Mouse (Mus musculus) limb, embryonic 15.5 days (tissue): ENCODE results near the gene Commd2. TPM values are rescaled to one million over a fixed set of nuclear protein-coding genes. Genes with fewer than 3 reads are reported as not detected.

Source experiments
- ATAC-seq: fragments of 200-750 bp; cut with Nextera tagmentation; 2 replicates; pipeline ENCODE4 v1.8.0; 2017; ENCODE audit warnings: low read depth, moderate TSS enrichment; ENCODE audit not compliant: insufficient number of reproducible peaks, low FRiP score, low TSS enrichment
- H3K27ac ChIP-seq: fragments of 300-500 bp; sonication (generic); 2 replicates; pipeline ENCODE4 v1.5.1; 2015; ENCODE audit warnings: moderate library complexity, mild to moderate bottlenecking, inconsistent platforms
- H3K27me3 ChIP-seq: fragments of 300-500 bp; sonication (generic); 2 replicates; pipeline ENCODE4 v1.6.1; 2015; ENCODE audit warnings: inconsistent platforms
- H3K36me3 ChIP-seq: fragments of 300-500 bp; sonication (generic); 2 replicates; pipeline ENCODE4 v1.6.1; 2015; ENCODE audit warnings: inconsistent platforms
- H3K4me1 ChIP-seq: fragments of 300-500 bp; sonication (generic); 2 replicates; pipeline ENCODE4 v1.6.1; 2015; ENCODE audit warnings: inconsistent platforms
- H3K4me2 ChIP-seq: fragments of 300-500 bp; sonication (generic); 2 replicates; pipeline ENCODE4 v1.6.1; 2015; ENCODE audit warnings: mild to moderate bottlenecking, inconsistent platforms
- H3K4me3 ChIP-seq: fragments of 300-500 bp; sonication (generic); 2 replicates; pipeline ENCODE4 v1.5.1; 2015; ENCODE audit warnings: mild to moderate bottlenecking, inconsistent platforms
- H3K9ac ChIP-seq: fragments of 300-500 bp; sonication (generic); 2 replicates; pipeline ENCODE4 v1.6.1; 2015; ENCODE audit warnings: inconsistent platforms
- H3K9me3 ChIP-seq: fragments of 300-500 bp; sonication (generic); 2 replicates; pipeline ENCODE4 v1.6.1; 2016; ENCODE audit warnings: inconsistent platforms
- WGBS: fragments of 180-500 bp; shearing (Covaris S2); methylation state at CpG from one replicate; pipeline ENCODE4 v1.1.7; 2015; 5-methylcytosine and 5-hydroxymethylcytosine counted together
- polyA plus RNA-seq: library from polyadenylated mRNA; unstranded; fragments of >200 nt; fragmentation: Nextera tagmentation; extraction: Ambion mirVana; gene quantifications from 2 replicates; pipeline ENCODE4 v1.2.1, GENCODE M21; 2015

The Commd2 gene
- 65.2 and 70.6 TPM in 2 replicates for polyA plus RNA-seq

- peak within 1 kb of the TSS; percentile 76 for H3K4me3 ChIP-seq
- H3K36me3 ChIP-seq, result peaks cover 9% of the 10 kb centered on the region
- H3K9ac ChIP-seq, result peak within 1 kb of the TSS; percentile 52
- ATAC-seq, result peak; percentile 87
- H3K9me3 ChIP-seq, result no peaks in the 10 kb centered on the region
- H3K4me2 ChIP-seq, result peak within 1 kb of the TSS; percentile 67
- H3K27me3 ChIP-seq, result no peaks in the 10 kb centered on the region
- peak within 1 kb of the TSS; percentile 85 for H3K27ac ChIP-seq
- no peaks in the 10 kb centered on the region for H3K4me1 ChIP-seq
- WGBS, result under 1% methylated on average over 42 of the region's 42 CpGs
Observed at GRCm38 (mm10) chr3:57651231-57651864, at the start of gene Commd2. TSS of gene Commd2 (minus strand) at chr3:57651715.

GRCm38 (mm10) chr3:57696779-57697178 lies 45.3 kb upstream of the Commd2 start:
- 93% methylated on average over 9 of the region's 9 CpGs for WGBS
- ATAC-seq, result no peak

GRCm38 (mm10) chr3:57696249-57696648 lies 44.7 kb upstream of the Commd2 start:
- no peak overlapping the region for H3K4me3 ChIP-seq
- no peaks in the 10 kb centered on the region for H3K4me1 ChIP-seq
- no peak overlapping the region for H3K9ac ChIP-seq
- no peak overlapping the region for H3K4me2 ChIP-seq
- no peaks in the 10 kb centered on the region for H3K36me3 ChIP-seq
- H3K27me3 ChIP-seq, result no peaks in the 10 kb centered on the region
- no peaks in the 10 kb centered on the region for H3K9me3 ChIP-seq
- WGBS, result 88% methylated on average over 4 of the region's 4 CpGs
- no peak overlapping the region for H3K27ac ChIP-seq
- no peak for ATAC-seq

More at GRCm38 (mm10) chr3:57696779-57697178, 45.3 kb upstream of the Commd2 start:
- no peaks in the 10 kb centered on the region for H3K36me3 ChIP-seq
- H3K9ac ChIP-seq, result no peak overlapping the region
- H3K27me3 ChIP-seq, result no peaks in the 10 kb centered on the region
- no peaks in the 10 kb centered on the region for H3K9me3 ChIP-seq
- no peak overlapping the region for H3K27ac ChIP-seq
- H3K4me2 ChIP-seq, result no peak overlapping the region
- no peak overlapping the region for H3K4me3 ChIP-seq
- H3K4me1 ChIP-seq, result no peaks in the 10 kb centered on the region

- Histone ChIP-seq H3K36me3 (no peaks in the 10 kb centered on the region), H3K9ac (no peak within 1 kb of the TSS), H3K9me3 (no peaks in the 10 kb centered on the region), H3K4me2 (no peak within 1 kb of the TSS), H3K27ac (no peak within 1 kb of the TSS), H3K4me3 (no peak within 1 kb of the TSS), H3K4me1 (no peaks in the 10 kb centered on the region), H3K27me3 (no peaks in the 10 kb centered on the region)
- ATAC-seq, result no peak
- WGBS, result 47% methylated on average over 2 of the region's 2 CpGs
Observed at GRCm38 (mm10) chr3:57692719-57693118, 41.2 kb upstream of the Commd2 start, which contains the start of gene Ankub1. TSS of gene Ankub1 (minus strand) at chr3:57692799.

GRCm38 (mm10) chr3:57691772-57692171 lies 40.3 kb upstream of the Commd2 start:
- H3K9me3 ChIP-seq, result no peaks in the 10 kb centered on the region
- ATAC-seq, result no peak
- WGBS, result 84% methylated on average over 4 of the region's 4 CpGs
- no peaks in the 10 kb centered on the region for H3K36me3 ChIP-seq
- H3K4me2 ChIP-seq, result no peak overlapping the region
- no peak overlapping the region for H3K4me3 ChIP-seq
- H3K4me1 ChIP-seq, result no peaks in the 10 kb centered on the region
- no peak overlapping the region for H3K27ac ChIP-seq
- H3K9ac ChIP-seq, result no peak overlapping the region
- H3K27me3 ChIP-seq, result no peaks in the 10 kb centered on the region

GRCm38 (mm10) chr3:57677786-57678185 lies 26.3 kb upstream of the Commd2 start:
- no peak overlapping the region for H3K4me3 ChIP-seq
- no peak overlapping the region for H3K9ac ChIP-seq
- no peak overlapping the region for H3K4me2 ChIP-seq
- no peaks in the 10 kb centered on the region for H3K9me3 ChIP-seq
- no peak for ATAC-seq
- H3K4me1 ChIP-seq, result no peaks in the 10 kb centered on the region
- no peak overlapping the region for H3K27ac ChIP-seq
- H3K27me3 ChIP-seq, result no peaks in the 10 kb centered on the region
- no peaks in the 10 kb centered on the region for H3K36me3 ChIP-seq

GRCm38 (mm10) chr3:57674075-57674474 lies 22.6 kb upstream of the Commd2 start:
- no peaks in the 10 kb centered on the region for H3K9me3 ChIP-seq
- no peaks in the 10 kb centered on the region for H3K36me3 ChIP-seq
- no peak overlapping the region for H3K4me2 ChIP-seq
- no peak overlapping the region for H3K4me3 ChIP-seq
- no peak for ATAC-seq
- H3K4me1 ChIP-seq, result no peaks in the 10 kb centered on the region
- H3K9ac ChIP-seq, result no peak overlapping the region
- H3K27me3 ChIP-seq, result no peaks in the 10 kb centered on the region
- H3K27ac ChIP-seq, result no peak overlapping the region
- WGBS, result 70% methylated on average over 2 of the region's 2 CpGs

- Histone ChIP-seq H3K9ac (no peak overlapping the region), H3K36me3 (no peaks in the 10 kb centered on the region), H3K27ac (no peak overlapping the region), H3K4me2 (no peak overlapping the region), H3K9me3 (no peaks in the 10 kb centered on the region), H3K27me3 (no peaks in the 10 kb centered on the region), H3K4me3 (no peak overlapping the region), H3K4me1 (no peaks in the 10 kb centered on the region)
- no peak for ATAC-seq
- WGBS, result 80% methylated on average over 4 of the region's 4 CpGs
Observed at GRCm38 (mm10) chr3:57673586-57673985, 22.1 kb upstream of the Commd2 start.

GRCm38 (mm10) chr3:57667054-57667723 lies 15.7 kb upstream of the Commd2 start:
- Histone ChIP-seq H3K4me3 (peak overlapping the region; percentile 23), H3K4me1 (no peaks in the 10 kb centered on the region), H3K27ac (no peak overlapping the region), H3K9ac (no peak overlapping the region), H3K36me3 (no peaks in the 10 kb centered on the region), H3K9me3 (no peaks in the 10 kb centered on the region), H3K4me2 (peak overlapping the region; percentile 42), H3K27me3 (no peaks in the 10 kb centered on the region)
- ATAC-seq, result no peak
- WGBS, result 23% methylated on average over 14 of the region's 14 CpGs

- Histone ChIP-seq H3K9ac (no peak overlapping the region), H3K27ac (no peak overlapping the region), H3K4me1 (no peaks in the 10 kb centered on the region), H3K9me3 (no peaks in the 10 kb centered on the region), H3K4me3 (no peak overlapping the region), H3K4me2 (no peak overlapping the region), H3K36me3 (no peaks in the 10 kb centered on the region), H3K27me3 (no peaks in the 10 kb centered on the region)
- ATAC-seq, result no peak
- WGBS, result 90% methylated on average over 5 of the region's 5 CpGs
Observed at GRCm38 (mm10) chr3:57665880-57666279, 14.4 kb upstream of the Commd2 start.

GRCm38 (mm10) chr3:57664682-57665081 lies 13.2 kb upstream of the Commd2 start:
- Histone ChIP-seq H3K4me3 (no peak overlapping the region), H3K4me1 (no peaks in the 10 kb centered on the region), H3K4me2 (no peak overlapping the region), H3K9me3 (no peaks in the 10 kb centered on the region), H3K27ac (no peak overlapping the region), H3K27me3 (no peaks in the 10 kb centered on the region), H3K9ac (no peak overlapping the region), H3K36me3 (no peaks in the 10 kb centered on the region)
- ATAC-seq, result no peak
- WGBS, result 83% methylated on average over 10 of the region's 10 CpGs

- Histone ChIP-seq H3K4me1 (no peaks in the 10 kb centered on the region), H3K27ac (no peak overlapping the region), H3K4me3 (no peak overlapping the region), H3K27me3 (no peaks in the 10 kb centered on the region), H3K9ac (no peak overlapping the region), H3K36me3 (no peaks in the 10 kb centered on the region), H3K9me3 (no peaks in the 10 kb centered on the region), H3K4me2 (no peak overlapping the region)
- ATAC-seq, result no peak
- WGBS, result 19% methylated on average over 6 of the region's 6 CpGs
Observed at GRCm38 (mm10) chr3:57663731-57664130, 12.2 kb upstream of the Commd2 start.
